Mouse (Mus musculus) CH12.LX (cell line): ENCODE measurements around the gene Strn.

Experiments
- EP300 ChIP-seq: IDR thresholded peaks from 2 replicates; pipeline ENCODE4 v1.6.1; 2011; ENCODE audit warnings: low read length, improper control_type of control experiment
- MAFK ChIP-seq: IDR thresholded peaks from 2 replicates; pipeline ENCODE4 v1.6.1; 2011; ENCODE audit warnings: low read length, improper control_type of control experiment; ENCODE audit not compliant: insufficient replicate concordance
- TCF12 ChIP-seq: IDR thresholded peaks from 2 replicates; pipeline ENCODE4 v1.6.1; 2014; ENCODE audit warnings: low read depth, mild to moderate bottlenecking, inconsistent platforms, low read length, improper control_type of control experiment

- no peak for TF ChIP-seq TCF12
- TF ChIP-seq EP300: no peak
- no peak for TF ChIP-seq MAFK
Observed at GRCm38 (mm10) chr17:78766084-78766483, 29.1 kb upstream of the Strn start.
